Mouse (Mus musculus): ENCODE data around the gene Dclre1a.

DNA sequence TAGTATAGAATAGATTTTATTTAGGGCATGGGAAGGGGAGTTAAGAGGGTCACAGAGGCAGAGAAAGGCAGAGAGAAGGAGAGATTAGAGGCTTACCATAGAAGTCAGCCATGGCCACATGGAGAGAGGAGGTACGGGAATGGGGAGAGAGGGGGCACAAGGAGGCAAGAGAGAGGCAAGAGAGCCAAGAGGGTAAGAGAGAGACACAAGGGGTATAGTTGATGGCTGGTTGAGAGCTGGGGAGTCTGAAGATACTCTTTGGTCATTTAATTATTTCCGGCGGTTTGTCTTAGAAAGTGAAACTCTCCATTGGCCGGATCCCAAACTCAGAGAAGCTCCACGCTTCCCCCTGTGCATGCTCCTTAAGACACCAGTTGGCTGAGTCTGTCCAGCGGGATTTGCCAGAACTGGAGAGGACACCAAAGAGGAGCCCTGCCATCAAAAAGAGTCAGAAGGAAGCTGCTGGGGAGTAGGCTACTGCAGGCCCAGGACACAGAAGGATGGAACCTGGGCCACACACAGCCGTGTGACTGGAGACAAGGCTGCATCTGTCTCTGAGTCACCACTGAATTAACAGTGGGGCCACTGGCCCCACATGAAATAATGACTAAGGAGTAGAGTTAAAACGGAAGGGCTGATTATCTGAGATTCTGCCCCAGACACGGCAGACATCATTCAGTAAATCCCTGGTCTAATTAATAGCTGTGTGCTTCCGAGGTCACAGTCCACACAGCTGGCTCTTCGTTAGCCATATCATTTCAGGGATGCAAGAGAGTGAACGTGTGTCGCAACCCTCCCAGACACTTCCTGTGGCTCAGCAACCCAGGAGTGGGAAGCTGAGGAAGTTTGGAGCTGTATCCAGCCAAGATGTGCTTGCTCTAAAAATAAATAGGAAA lies 62.4 kb downstream of the Dclre1a start:
- no peak for TF ChIP-seq CTCF (conservative IDR thresholded peaks at IDR 0.05; ENCODE audit: insufficient read depth, insufficient read length, low read depth, low read length)
- TF ChIP-seq POLR2A (IDR thresholded peaks at IDR 0.05; ENCODE audit: low read depth, low read length) = no peak
